9 mouse cellular contexts compared by ENCODE assay signal in the genomic region with DNA sequence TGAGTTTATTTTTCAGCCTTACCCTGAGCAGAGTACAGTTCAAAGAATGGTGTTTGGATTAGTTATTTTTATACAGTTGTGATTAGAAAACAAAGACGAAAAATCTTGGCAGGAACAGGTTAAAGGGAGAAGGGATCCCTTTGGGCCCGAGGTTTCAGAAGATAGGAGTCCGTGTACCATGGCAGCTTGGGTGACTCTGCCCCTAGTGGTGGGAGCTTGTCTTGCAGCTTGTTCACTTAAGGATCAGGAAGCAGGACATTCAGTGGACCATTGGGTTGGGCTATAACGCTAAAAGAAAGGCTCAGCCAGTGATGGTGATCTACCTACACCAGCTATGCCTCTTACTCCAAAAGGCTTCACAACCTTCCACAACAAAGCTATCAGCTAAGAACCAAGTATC. TPM values are rescaled to one million over a fixed set of nuclear protein-coding genes. Genes with fewer than 3 reads are reported as not detected.
DNase-seq lines count a peak whose midpoint lies in the region; ATAC-seq and TF ChIP-seq lines count a peak whose summit lies in the region.
"Had no signal": no experiment of that assay in that cellular context is flagged by ENCODE, and none has a peak within 500 bp of the region (broad histone marks: within the 10 kb centered on the region; RNA-seq: fewer than 3 reads in every experiment).

No protein-coding gene starts in this region.

- no peak overlapping the region for H3K4me3 ChIP-seq in neural tube, embryonic 15.5 days (replicated peaks)
- H3K4me3 ChIP-seq in forebrain, embryonic 14.5 days (ENCODE audit: low read depth, low read length), result no peak overlapping the region
- H3K4me3 ChIP-seq in kidney, embryonic 15.5 days (replicated peaks), result no peak overlapping the region
- H3K4me3 ChIP-seq in limb, embryonic 14.5 days (replicated peaks; ENCODE audit: low read length), result no peak overlapping the region
- H3K4me3 ChIP-seq: erythroblast, embryonic 14.5 days had no signal

- DNase-seq in neural tube, embryonic 10.5 days (ENCODE audit: extremely low spot score, low spot score), result peak; percentile 76
- DNase-seq in c-Kit-positive CD71-positive TER-119-positive erythroid progenitor cells, embryonic 14.5 days (ENCODE audit: low spot score), result peak; percentile 9
- peak; percentile 84 for DNase-seq in forebrain, embryonic 14.5 days (ENCODE audit: low spot score)
- peak; percentile 72 for DNase-seq in limb, embryonic 14.5 days (ENCODE audit: low spot score)
- DNase-seq in retina, postnatal 1 day, result peak; percentile 86

- H3K27me3 ChIP-seq in neural tube, embryonic 15.5 days (replicated peaks), result no peaks in the 10 kb centered on the region; the same call in 1 of the 2 replicates
- no peaks in the 10 kb centered on the region for H3K27me3 ChIP-seq in forebrain, embryonic 14.5 days (replicated peaks; ENCODE audit: control insufficient read depth, insufficient read depth, low read length)
- H3K27me3 ChIP-seq in kidney, embryonic 15.5 days, result no peaks in the 10 kb centered on the region
- no peaks in the 10 kb centered on the region; the same call in 1 of the 2 replicates for H3K27me3 ChIP-seq in limb, embryonic 14.5 days (ENCODE audit: control insufficient read depth, insufficient read depth, low read length)

- no peak overlapping the region for H3K9ac ChIP-seq in neural tube, embryonic 15.5 days (replicated peaks)
- no peak overlapping the region for H3K9ac ChIP-seq in forebrain, embryonic 14.5 days (ENCODE audit: low read length)
- no peak overlapping the region for H3K9ac ChIP-seq in kidney, embryonic 15.5 days
- H3K9ac ChIP-seq in limb, embryonic 14.5 days (ENCODE audit: low read depth, low read length, severe bottlenecking), result no peak overlapping the region

- no peak overlapping the region for H3K4me2 ChIP-seq in neural tube, embryonic 15.5 days
- no peak overlapping the region for H3K4me2 ChIP-seq in forebrain, embryonic 14.5 days (ENCODE audit: low read length)
- H3K4me2 ChIP-seq in kidney, embryonic 15.5 days, result no peak overlapping the region
- H3K4me2 ChIP-seq in limb, embryonic 14.5 days (replicated peaks; ENCODE audit: low read depth, low read length, severe bottlenecking), result no peak overlapping the region

- no peak overlapping the region for H3K27ac ChIP-seq in neural tube, embryonic 15.5 days (replicated peaks)
- no peak overlapping the region for H3K27ac ChIP-seq in forebrain, embryonic 14.5 days (ENCODE audit: low read depth, low read length)
- no peak overlapping the region for H3K27ac ChIP-seq in kidney, embryonic 15.5 days
- no peak overlapping the region for H3K27ac ChIP-seq in limb, embryonic 14.5 days (replicated peaks; ENCODE audit: low read depth, low read length)

- peaks cover 18% of the 10 kb centered on the region for H3K4me1 ChIP-seq in neural tube, embryonic 15.5 days
- peaks cover 18% of the 10 kb centered on the region for H3K4me1 ChIP-seq in forebrain, embryonic 14.5 days (ENCODE audit: control insufficient read depth, insufficient read depth, low read length)
- peaks cover 9% of the 10 kb centered on the region; the same call in 1 of the 2 replicates for H3K4me1 ChIP-seq in kidney, embryonic 15.5 days
- peaks cover 16% of the 10 kb centered on the region for H3K4me1 ChIP-seq in limb, embryonic 14.5 days (ENCODE audit: control insufficient read depth, insufficient read depth, low read length)

- ATAC-seq in neural tube, embryonic 15.5 days (ENCODE audit: low FRiP score), result no peak
- ATAC-seq in forebrain, embryonic 14.5 days, result no peak
- 0 out of 2 replicates have a peak, but pooled peaks have one; percentile 18 for ATAC-seq in kidney, embryonic 15.5 days (replicated peaks; ENCODE audit: low FRiP score)
- ATAC-seq in limb, embryonic 14.5 days (ENCODE audit: low FRiP score, low read depth), result no peak; the same call in 1 of the 2 replicates
- ATAC-seq in erythroid progenitor cell, adult 5-6 weeks (replicated peaks; ENCODE audit: low FRiP score, poor library complexity, severe bottlenecking), result no peak

- H3K9me3 ChIP-seq in neural tube, embryonic 15.5 days (replicated peaks), result no peaks in the 10 kb centered on the region
- H3K9me3 ChIP-seq in forebrain, embryonic 14.5 days (replicated peaks; ENCODE audit: control insufficient read depth, low read length), result no peaks in the 10 kb centered on the region
- H3K9me3 ChIP-seq in kidney, embryonic 15.5 days (replicated peaks), result no peaks in the 10 kb centered on the region
- no peaks in the 10 kb centered on the region for H3K9me3 ChIP-seq in limb, embryonic 14.5 days (ENCODE audit: control insufficient read depth, low read length)

- WGBS in neural tube, embryonic 15.5 days, result 6% methylated on average over 4 of the region's 4 CpGs
- 10% methylated on average over 4 of the region's 4 CpGs for WGBS in forebrain, embryonic 14.5 days
- WGBS in kidney, embryonic 15.5 days, result 11% methylated on average over 4 of the region's 4 CpGs
- WGBS in limb, embryonic 14.5 days, result 18% methylated on average over 4 of the region's 4 CpGs

- no peak for TF ChIP-seq POLR2A in limb, embryonic 14.5 days (IDR thresholded peaks at IDR 0.05; ENCODE audit: borderline replicate concordance, extremely low read depth, insufficient read depth, insufficient read length)

- H3K36me3 ChIP-seq in neural tube, embryonic 15.5 days, result no peaks in the 10 kb centered on the region
- H3K36me3 ChIP-seq in forebrain, embryonic 14.5 days (ENCODE audit: control insufficient read depth, insufficient read depth, low read length), result no peaks in the 10 kb centered on the region
- H3K36me3 ChIP-seq in kidney, embryonic 15.5 days, result no peaks in the 10 kb centered on the region
- no peaks in the 10 kb centered on the region for H3K36me3 ChIP-seq in limb, embryonic 14.5 days (ENCODE audit: control insufficient read depth, insufficient read depth, low read length)

RNA-seq across cellular contexts. Expression of a gene that starts 8.8 kb away (rescaled TPM):
- 110 and 120 TPM in 2 replicates for polyA plus RNA-seq in neural tube, embryonic 15.5 days (2015; fragmentation: Nextera tagmentation; extraction: Ambion mirVana)
- 101 and 123 TPM in 2 replicates for polyA plus RNA-seq in forebrain, embryonic 14.5 days (2014; fragmentation: Nextera tagmentation; extraction: Ambion mirVana)
- 3.6 and 4.2 TPM in 2 replicates for polyA plus RNA-seq in kidney, embryonic 15.5 days (2015; fragmentation: Nextera tagmentation; extraction: Ambion mirVana)
- polyA plus RNA-seq in limb, embryonic 14.5 days (2012; rRNA removed), result 9.3 and 10.0 TPM in 2 replicates
- 22.7 and 25.2 TPM in 2 replicates for polyA plus RNA-seq in limb, embryonic 14.5 days (2014; fragmentation: Nextera tagmentation; extraction: Ambion mirVana)
- total RNA-seq in erythroid progenitor cell, adult 5-6 weeks (2015; ENCODE audit: low replicate concordance), result not detected in 2 replicates
- total RNA-seq in erythroid progenitor cell, adult 5-6 weeks (2017; ENCODE audit: low replicate concordance), result not detected in 2 replicates
- polyA plus RNA-seq: erythroblast, embryonic 14.5 days had no signal

Comparison
In these comparisons a context has a peak if more than half of its experiments do, and no peak if none do; other contexts are left out.
1. DNase-seq: peak in every context shown above with its lines; median percentile 86 in retina, postnatal 1 day; 84 in forebrain, embryonic 14.5 days; 76 in neural tube, embryonic 10.5 days; 72 in limb, embryonic 14.5 days; 9 in c-Kit-positive CD71-positive TER-119-positive erythroid progenitor cells, embryonic 14.5 days.